In the genomic region with DNA sequence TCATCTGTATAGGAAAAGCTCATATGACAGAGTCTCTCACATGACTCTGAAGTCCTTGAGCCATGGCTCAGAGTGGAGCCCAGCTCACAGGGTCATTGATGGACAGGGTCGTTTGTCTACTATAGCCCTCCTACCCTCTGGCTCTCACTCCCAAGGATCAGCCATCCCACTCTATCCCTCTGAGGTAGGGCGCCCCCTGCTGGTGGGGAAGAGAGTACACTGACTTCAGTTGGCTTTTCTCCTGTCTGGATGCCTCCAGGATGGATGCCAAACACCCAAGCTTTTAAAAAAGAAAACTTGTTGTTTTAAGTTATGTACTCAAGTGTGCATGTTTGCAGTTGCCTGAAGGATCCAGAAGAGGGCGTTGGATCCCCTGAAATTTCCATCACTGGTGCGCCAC, we compare ENCODE assay signal across 10 mouse cellular contexts.
A peak's percentile ranks its signal among the peaks of the same experiment; 100 is the strongest.
DNase-seq lines count a peak whose midpoint lies in the region; ATAC-seq and TF ChIP-seq lines count a peak whose summit lies in the region.
"Had no signal": no experiment of that assay in that cellular context is flagged by ENCODE, and none has a peak within 500 bp of the region (broad histone marks: within the 10 kb centered on the region; RNA-seq: fewer than 3 reads in every experiment).

No protein-coding gene starts in this region.

- TF ChIP-seq CTCF in lung, embryonic 14.5 days (IDR thresholded peaks at IDR 0.05; ENCODE audit: low read depth), result peak; percentile 66

- no peak overlapping the region for H3K4me3 ChIP-seq in lung, embryonic 14.5 days (ENCODE audit: low read depth, low read length)
- H3K4me3 ChIP-seq: intestine, embryonic 15.5 days; neural tube, embryonic 15.5 days had no signal

- peak; percentile 13 for DNase-seq in embryo, embryonic 10.5 days (ENCODE audit: low spot score)
- DNase-seq in embryo, embryonic 11 days, result no peak
- DNase-seq in lung, embryonic 14.5 days, result no peak
- no peak for DNase-seq in lung, postnatal 10 days
- DNase-seq in adrenal gland, postnatal 36 days, result peak; percentile 37 to 52
- peak; percentile 24 for DNase-seq in splenic B cell, adult 2 months (ENCODE audit: low read depth, low spot score)
- DNase-seq in layer of hippocampus, adult 8-10 months (ENCODE audit: low spot score in 2 of 2), result no peak
- no peak for DNase-seq in Muller cell, postnatal 12 days (ENCODE audit: inconsistent ontology term)

- H3K9ac ChIP-seq in lung, embryonic 14.5 days, result no peak overlapping the region
- H3K9ac ChIP-seq: intestine, embryonic 15.5 days; neural tube, embryonic 15.5 days had no signal

- no peaks in the 10 kb centered on the region for H3K27me3 ChIP-seq in lung, embryonic 14.5 days (ENCODE audit: insufficient read depth, low read length)
- no peaks in the 10 kb centered on the region for H3K27me3 ChIP-seq in splenic B cell, adult 2 months (ENCODE audit: control insufficient read depth, insufficient read depth, low read length, poor library complexity, severe bottlenecking)
- H3K27me3 ChIP-seq: intestine, embryonic 15.5 days had no signal

- H3K36me3 ChIP-seq in lung, embryonic 14.5 days (ENCODE audit: insufficient read depth), result no peaks in the 10 kb centered on the region
- no peaks in the 10 kb centered on the region for H3K36me3 ChIP-seq in splenic B cell, adult 2 months (ENCODE audit: control insufficient read depth, insufficient read depth, low read length, poor library complexity, severe bottlenecking)
- H3K36me3 ChIP-seq: intestine, embryonic 15.5 days; neural tube, embryonic 15.5 days had no signal

- no peak for ATAC-seq in lung, embryonic 14.5 days (ENCODE audit: insufficient read depth)
- ATAC-seq: intestine, embryonic 15.5 days had no signal

- 47% methylated on average over 4 of the region's 4 CpGs for WGBS in lung, embryonic 14.5 days

- no peak overlapping the region for H3K4me2 ChIP-seq in lung, embryonic 14.5 days
- H3K4me2 ChIP-seq: intestine, embryonic 15.5 days; neural tube, embryonic 15.5 days had no signal

- H3K4me1 ChIP-seq in lung, embryonic 14.5 days (ENCODE audit: insufficient read depth), result no peaks in the 10 kb centered on the region

- no peaks in the 10 kb centered on the region for H3K9me3 ChIP-seq in lung, embryonic 14.5 days (ENCODE audit: low read depth, low read length)
- H3K9me3 ChIP-seq: intestine, embryonic 15.5 days; neural tube, embryonic 15.5 days had no signal

- H3K27ac ChIP-seq in lung, embryonic 14.5 days (ENCODE audit: low read depth), result no peak overlapping the region
- H3K27ac ChIP-seq: intestine, embryonic 15.5 days; neural tube, embryonic 15.5 days had no signal

Comparison
In these comparisons a context has a peak if more than half of its experiments do, and no peak if none do; other contexts are left out.
1. DNase-seq: peak in embryo, embryonic 10.5 days (single experiment), adrenal gland, postnatal 36 days (2 of 2) and splenic B cell, adult 2 months (single experiment); none in embryo, embryonic 11 days (single experiment), lung, embryonic 14.5 days (single experiment), lung, postnatal 10 days (single experiment), layer of hippocampus, adult 8-10 months (0 of 2) and Muller cell, postnatal 12 days (single experiment).